8 mouse cellular contexts compared by ENCODE assay signal in the genomic region with DNA sequence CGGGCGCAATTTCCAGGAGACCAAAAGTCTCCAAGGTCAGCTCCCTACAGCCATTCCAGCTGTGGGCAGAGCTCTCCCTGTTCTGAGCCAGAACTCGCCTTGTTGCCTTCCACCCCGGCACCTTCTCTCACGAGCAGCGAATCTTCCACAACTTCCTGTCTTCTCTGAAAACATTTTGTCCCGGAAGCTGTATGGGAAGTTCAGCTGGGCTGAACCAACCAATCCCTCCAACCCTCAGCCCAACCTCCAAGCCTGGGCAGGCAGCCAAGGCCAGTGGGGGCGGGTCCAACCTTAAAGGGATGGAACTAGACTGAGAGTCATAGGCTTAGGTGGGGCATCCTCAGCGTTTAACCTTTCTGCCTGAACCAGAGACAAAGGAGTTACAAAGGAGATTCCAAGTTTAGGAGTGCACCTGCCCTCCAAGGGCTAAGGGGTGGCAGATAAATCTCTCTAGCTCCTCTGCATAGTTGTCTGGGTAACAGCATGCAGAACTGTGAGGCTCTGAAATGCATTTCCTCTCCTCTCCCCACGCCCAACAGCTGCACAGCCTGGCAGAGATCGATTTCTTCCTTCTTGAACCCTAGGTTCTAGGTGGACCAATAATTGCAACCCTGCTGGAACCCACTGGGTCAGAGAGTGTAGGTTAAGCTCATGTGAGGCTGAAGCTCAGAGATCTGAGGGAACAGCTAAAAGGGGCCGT. TPM values are rescaled to one million over a fixed set of nuclear protein-coding genes. Genes with fewer than 3 reads are reported as not detected.
DNase-seq lines count a peak whose midpoint lies in the region; ATAC-seq and TF ChIP-seq lines count a peak whose summit lies in the region.

A gene (minus strand): TSS at position 188 of the 700 bp plus-strand sequence.

- no peaks in the 10 kb centered on the region for H3K9me3 ChIP-seq in G1E (replicated peaks)
- H3K9me3 ChIP-seq in forebrain, postnatal 0 days (ENCODE audit: low read length): no peaks in the 10 kb centered on the region
- no peaks in the 10 kb centered on the region for H3K9me3 ChIP-seq in lung, embryonic 16.5 days (ENCODE audit: control insufficient read depth, low read length)

- peaks cover 7% of the 10 kb centered on the region for H3K27me3 ChIP-seq in G1E (ENCODE audit: insufficient read depth, low read length)
- no peaks in the 10 kb centered on the region for H3K27me3 ChIP-seq in cerebellum, adult 2 months (ENCODE audit: control insufficient read depth, insufficient read depth, low read length)
- H3K27me3 ChIP-seq in forebrain, postnatal 0 days (ENCODE audit: insufficient read depth, low read length): no peaks in the 10 kb centered on the region
- no peaks in the 10 kb centered on the region for H3K27me3 ChIP-seq in lung, embryonic 16.5 days (ENCODE audit: control insufficient read depth, insufficient read depth, low read depth, low read length)

- peak within 1 kb of the TSS; percentile 60 for H3K4me2 ChIP-seq in forebrain, postnatal 0 days (ENCODE audit: low read depth)
- H3K4me2 ChIP-seq in lung, embryonic 16.5 days (ENCODE audit: low read depth, low read length): peak within 1 kb of the TSS; percentile 86

- ATAC-seq in G1E (ENCODE audit: extremely low read depth, insufficient number of reproducible peaks, low FRiP score, poor library complexity, severe bottlenecking): peak; percentile 95
- ATAC-seq in forebrain, postnatal 0 days: peak; percentile 97
- peak; percentile 99 for ATAC-seq in lung, embryonic 16.5 days (ENCODE audit: low read depth)

- peak within 1 kb of the TSS; percentile 72 for H3K4me3 ChIP-seq in G1E (ENCODE audit: low read depth, low read length)
- peak within 1 kb of the TSS; percentile 97 for H3K4me3 ChIP-seq in cerebellum, adult 2 months (replicated peaks; ENCODE audit: insufficient read depth, low read depth, low read length)
- peak within 1 kb of the TSS; percentile 45 for H3K4me3 ChIP-seq in forebrain, postnatal 0 days (ENCODE audit: low read depth, low read length)
- H3K4me3 ChIP-seq in lung, embryonic 16.5 days (ENCODE audit: low read length): peak within 1 kb of the TSS; percentile 70

- peaks cover 19% of the 10 kb centered on the region for H3K36me3 ChIP-seq in G1E (replicated peaks)
- H3K36me3 ChIP-seq in forebrain, postnatal 0 days (ENCODE audit: insufficient read depth): no peaks in the 10 kb centered on the region
- no peaks in the 10 kb centered on the region for H3K36me3 ChIP-seq in lung, embryonic 16.5 days (ENCODE audit: control insufficient read depth, insufficient read depth, low read length)

- H3K27ac ChIP-seq in cerebellum, adult 2 months (ENCODE audit: insufficient read depth, low read length): peak within 1 kb of the TSS; percentile 34; the same call in 1 of the 2 replicates
- peak within 1 kb of the TSS; percentile 62 for H3K27ac ChIP-seq in forebrain, postnatal 0 days (ENCODE audit: low read depth, low read length)
- peak within 1 kb of the TSS; percentile 78 for H3K27ac ChIP-seq in lung, embryonic 16.5 days (ENCODE audit: low read length)

- H3K4me1 ChIP-seq in G1E (ENCODE audit: insufficient read depth, low read depth, low read length): peaks cover 22% of the 10 kb centered on the region
- peaks cover 8% of the 10 kb centered on the region; the same call in 1 of the 2 replicates for H3K4me1 ChIP-seq in cerebellum, adult 2 months (ENCODE audit: control insufficient read depth, insufficient read depth, low read length)
- no peaks in the 10 kb centered on the region for H3K4me1 ChIP-seq in forebrain, postnatal 0 days (ENCODE audit: insufficient read depth)
- peaks cover 13% of the 10 kb centered on the region for H3K4me1 ChIP-seq in lung, embryonic 16.5 days (replicated peaks; ENCODE audit: control insufficient read depth, insufficient read depth, low read length)

- DNase-seq in G1E (ENCODE audit: low spot score): peak; percentile 83
- peak; percentile 91 to 92 for DNase-seq in cerebellum, adult 2 months
- DNase-seq in forebrain, postnatal 0 days: peak; percentile 91
- DNase-seq in heart, postnatal 4 days: peak; percentile 100
- DNase-seq in layer of hippocampus, adult 9-10 months (ENCODE audit: low spot score): peak; percentile 80
- DNase-seq in ovary, postnatal 10 days (ENCODE audit: low spot score): peak; percentile 99
- DNase-seq in thymus, postnatal 10 days (ENCODE audit: low spot score in 2 of 2): peak; percentile 87 to 89

- TF ChIP-seq POLR2A in cerebellum, adult 2 months (IDR thresholded peaks at IDR 0.05; ENCODE audit: borderline replicate concordance, insufficient read depth, low read length): peak; percentile 51; the same call in 1 of the 2 replicates

- TF ChIP-seq CTCF in G1E (IDR thresholded peaks at IDR 0.05; ENCODE audit: low read depth, low read length): no peak
- TF ChIP-seq CTCF in cerebellum, adult 2 months (IDR thresholded peaks at IDR 0.05; ENCODE audit: borderline replicate concordance, insufficient read depth, low read depth, low read length): no peak
- no peak for TF ChIP-seq CTCF in forebrain, postnatal 0 days (IDR thresholded peaks at IDR 0.05; ENCODE audit: low read depth)

- 8% methylated on average over 12 of the region's 12 CpGs for WGBS in cerebellum, adult 2 months
- WGBS in forebrain, postnatal 0 days: 36% methylated on average over 12 of the region's 12 CpGs
- 14% methylated on average over 12 of the region's 12 CpGs for WGBS in lung, embryonic 16.5 days

- H3K9ac ChIP-seq in forebrain, postnatal 0 days: peak within 1 kb of the TSS; percentile 45
- peak within 1 kb of the TSS; percentile 80 for H3K9ac ChIP-seq in lung, embryonic 16.5 days (ENCODE audit: low read length)

RNA-seq across cellular contexts. Expression of the gene that starts here (rescaled TPM):
- total RNA-seq in G1E (2014; fragmentation: Nextera tagmentation) (39.1 and 51.8 TPM in 2 replicates), G1E (2017) (12.1 and 17.8 TPM in 2 replicates)
- 16.7 and 20.3 TPM in 2 replicates for polyA plus RNA-seq in G1E (2012)
- polyA plus RNA-seq in cerebellum, adult 2 months (2012; rRNA removed): 47.2 and 49.5 TPM in 2 replicates
- 6.9 and 7.1 TPM in 2 replicates for total RNA-seq in forebrain, postnatal 0 days (2014; rRNA removed)
- polyA plus RNA-seq in forebrain, postnatal 0 days (2015; fragmentation: Nextera tagmentation; extraction: Ambion mirVana): 6.9 and 7.8 TPM in 2 replicates
- total RNA-seq in heart, postnatal 4 days (2021): 10 to 100 TPM; 10.9 to 12.4 TPM
- 11.6 and 17.2 TPM in 2 replicates for polyA plus RNA-seq in lung, embryonic 16.5 days (2015; fragmentation: Nextera tagmentation; extraction: Ambion mirVana)

Comparison
In these comparisons a context has a peak if more than half of its experiments do, and no peak if none do; other contexts are left out.
1. Peak in every context shown above with its lines: DNase-seq, ATAC-seq, H3K4me3 ChIP-seq and H3K27ac ChIP-seq.
2. H3K4me3 ChIP-seq: peak in every context shown above with its lines; median percentile 97 in cerebellum, adult 2 months; 72 in G1E; 70 in lung, embryonic 16.5 days; 45 in forebrain, postnatal 0 days.